Mouse (Mus musculus) thymus, adult 18-20 months (tissue): ENCODE measurements around the gene Cask.
"Not testable (repeated sequence)": the region's sequence is repeated elsewhere in the genome, so short reads cannot be mapped to it uniquely, and the experiment has no call there.

ENCODE experiments used
- DNase-seq, 2 experiments: peaks; one replicate each; pipeline ENCODE4 v3.0.0; 2022; ENCODE audit warnings: mixed read lengths in 2 of 2

Gene Cask

DNA sequence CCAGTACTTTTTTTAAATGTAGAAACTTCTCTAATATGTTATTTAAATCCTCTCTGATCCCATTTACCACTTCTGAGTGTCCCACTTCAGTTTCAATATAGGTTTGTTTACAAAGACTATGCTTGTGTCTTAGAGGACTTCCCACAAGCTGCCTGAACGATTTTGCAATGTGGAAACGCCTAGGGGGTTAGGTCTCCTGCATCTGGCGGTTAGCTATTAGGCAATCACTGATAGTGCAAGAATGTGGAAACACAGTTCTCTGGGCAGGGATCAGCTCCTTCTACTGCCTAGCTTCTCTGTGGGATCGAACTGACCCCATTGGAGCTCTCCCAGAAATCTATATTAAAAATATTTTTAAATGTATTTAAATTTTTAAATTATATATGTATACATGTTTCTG is at the start of gene Cask:
Gene Cask, minus strand, starts transcription at position 83 of the 400 bp plus-strand sequence.
- no peak for DNase-seq

DNA sequence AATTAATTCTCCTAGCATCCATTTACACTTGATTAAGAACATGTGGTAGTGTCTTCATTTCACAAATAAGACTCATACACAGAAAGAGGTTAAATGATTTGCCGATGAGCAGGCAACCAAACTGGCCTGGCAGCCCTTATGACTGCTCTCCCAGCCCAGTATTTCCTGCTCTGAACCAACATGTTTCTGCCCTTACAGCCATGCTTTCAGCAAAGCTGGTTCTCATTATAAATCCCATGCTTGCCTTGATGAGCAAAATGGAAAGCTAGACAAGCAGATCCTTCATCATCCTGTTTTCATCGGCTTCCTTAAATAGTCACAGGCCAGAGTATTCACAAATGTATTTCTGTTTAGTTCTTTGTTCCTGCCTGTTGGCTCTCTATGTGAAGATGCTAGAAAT is 38.8 kb upstream of the Cask start:
- no peak for DNase-seq

DNA sequence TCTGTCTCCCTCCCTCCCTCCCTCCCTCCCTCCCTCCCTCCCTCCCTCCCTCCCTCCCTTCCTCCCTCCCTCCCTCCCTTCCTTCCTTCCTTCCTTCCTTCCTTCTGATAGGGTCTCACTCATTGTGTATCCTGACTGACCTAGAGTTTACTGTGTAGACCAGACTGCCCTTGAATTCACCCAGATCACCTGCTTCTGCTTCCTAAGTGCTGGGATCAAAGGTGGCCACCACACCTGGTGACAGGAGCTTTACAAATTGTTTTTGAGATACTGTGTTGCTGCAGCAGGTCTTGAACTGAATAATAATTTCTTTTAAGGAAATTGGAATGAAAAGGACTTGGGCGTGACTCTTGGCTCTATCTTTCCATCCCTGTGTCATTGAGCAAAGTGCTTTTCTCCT is 33.2 kb upstream of the Cask start:
- no peak for DNase-seq

DNA sequence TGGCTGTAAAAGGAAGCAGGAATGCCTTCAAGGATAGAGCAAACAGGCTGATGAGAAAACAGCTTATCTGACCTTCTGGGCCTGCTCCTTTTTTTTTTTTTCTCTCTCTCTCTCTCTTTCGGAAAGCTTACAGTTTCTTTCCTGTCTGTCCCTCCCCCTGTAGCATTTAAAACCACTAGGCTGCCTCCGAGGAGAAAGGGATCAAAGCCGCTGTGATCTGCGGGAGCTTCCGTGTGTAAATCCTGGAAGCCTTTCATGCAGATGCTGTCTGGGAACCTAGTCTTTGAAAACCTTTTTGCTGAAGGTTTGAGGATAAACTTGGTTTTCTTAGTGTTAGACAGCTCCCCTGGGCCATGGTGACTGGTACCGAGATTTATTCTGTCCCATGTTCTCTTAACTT is 30.8 kb upstream of the Cask start:
- no peak for DNase-seq

DNA sequence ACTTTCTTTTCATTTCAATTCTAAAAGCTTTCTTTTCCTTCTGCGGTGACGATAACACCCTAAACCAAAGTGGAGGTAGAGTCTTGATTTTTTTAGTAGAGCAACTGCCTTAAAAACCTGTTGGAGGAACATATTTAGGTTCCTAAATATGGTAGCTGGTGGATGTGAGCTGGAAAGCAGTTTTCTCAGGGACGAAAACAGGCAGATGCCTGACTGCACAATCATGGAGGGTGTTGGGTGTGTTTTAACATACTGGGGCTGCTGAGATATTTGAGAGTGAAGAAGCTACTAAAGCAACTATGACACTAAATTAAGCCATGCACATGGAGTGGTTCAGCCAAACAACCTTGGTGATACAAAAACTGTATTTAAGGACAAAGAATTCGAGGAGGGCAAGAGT is 9.0 kb upstream of the Cask start:
- DNase-seq = no peak

DNA sequence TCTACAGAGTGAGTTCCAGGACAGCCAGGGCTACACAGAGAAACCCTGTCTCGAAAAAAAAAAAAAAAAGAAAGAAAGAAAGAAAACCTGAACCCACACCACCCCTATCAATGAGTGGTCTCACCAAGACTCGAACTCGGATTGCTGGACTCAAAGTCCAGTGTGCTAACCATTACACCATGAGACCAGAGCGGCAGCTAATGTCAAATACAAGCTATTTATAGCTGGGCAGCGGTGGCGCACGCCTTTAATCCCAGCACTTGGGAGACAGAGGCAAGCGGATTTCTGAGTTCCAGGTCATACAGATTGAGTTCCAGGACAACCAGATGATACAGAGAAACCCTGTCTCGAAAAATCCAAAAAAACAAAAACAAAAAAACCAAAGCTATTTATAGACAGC is 7.9 kb upstream of the Cask start:
- DNase-seq = no peak

DNA sequence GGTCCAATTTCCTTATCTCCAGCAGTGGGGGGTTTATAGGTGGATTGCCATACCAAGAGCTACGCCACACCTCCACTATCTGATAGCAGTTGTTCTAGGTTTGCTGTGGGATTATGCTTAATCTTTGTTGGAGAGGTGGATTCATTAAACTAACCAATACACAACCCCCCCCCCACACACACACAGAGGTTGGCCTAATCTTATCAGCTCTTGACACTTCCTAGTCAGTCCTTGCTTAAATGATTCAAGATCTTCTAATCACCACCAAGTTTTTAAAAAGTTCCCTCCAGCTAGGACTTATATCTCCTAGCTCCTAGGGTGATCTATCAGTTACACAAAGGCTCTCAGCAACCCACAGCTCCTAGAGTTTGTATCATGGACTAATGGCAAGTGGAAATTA is 2.7 kb downstream of the Cask start:
- no peak for DNase-seq

DNA sequence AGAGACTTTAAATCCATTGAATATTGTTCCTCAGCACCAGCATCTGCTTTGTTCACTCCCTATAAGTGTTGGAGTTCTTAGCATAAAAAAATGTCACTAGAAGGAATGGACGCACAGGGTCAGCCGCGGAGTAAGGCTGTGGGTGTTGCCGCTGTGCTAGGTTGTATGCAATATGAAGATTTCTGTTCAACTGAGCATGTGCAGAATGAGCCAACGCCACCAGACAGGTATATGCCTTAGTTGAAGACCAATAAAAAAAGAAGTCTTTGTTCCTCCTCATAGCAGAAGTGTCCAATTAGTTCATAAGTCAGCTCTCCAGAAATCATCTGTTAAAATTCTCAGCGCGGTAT is 3.7 kb downstream of the Cask start:
- no peak for DNase-seq

DNA sequence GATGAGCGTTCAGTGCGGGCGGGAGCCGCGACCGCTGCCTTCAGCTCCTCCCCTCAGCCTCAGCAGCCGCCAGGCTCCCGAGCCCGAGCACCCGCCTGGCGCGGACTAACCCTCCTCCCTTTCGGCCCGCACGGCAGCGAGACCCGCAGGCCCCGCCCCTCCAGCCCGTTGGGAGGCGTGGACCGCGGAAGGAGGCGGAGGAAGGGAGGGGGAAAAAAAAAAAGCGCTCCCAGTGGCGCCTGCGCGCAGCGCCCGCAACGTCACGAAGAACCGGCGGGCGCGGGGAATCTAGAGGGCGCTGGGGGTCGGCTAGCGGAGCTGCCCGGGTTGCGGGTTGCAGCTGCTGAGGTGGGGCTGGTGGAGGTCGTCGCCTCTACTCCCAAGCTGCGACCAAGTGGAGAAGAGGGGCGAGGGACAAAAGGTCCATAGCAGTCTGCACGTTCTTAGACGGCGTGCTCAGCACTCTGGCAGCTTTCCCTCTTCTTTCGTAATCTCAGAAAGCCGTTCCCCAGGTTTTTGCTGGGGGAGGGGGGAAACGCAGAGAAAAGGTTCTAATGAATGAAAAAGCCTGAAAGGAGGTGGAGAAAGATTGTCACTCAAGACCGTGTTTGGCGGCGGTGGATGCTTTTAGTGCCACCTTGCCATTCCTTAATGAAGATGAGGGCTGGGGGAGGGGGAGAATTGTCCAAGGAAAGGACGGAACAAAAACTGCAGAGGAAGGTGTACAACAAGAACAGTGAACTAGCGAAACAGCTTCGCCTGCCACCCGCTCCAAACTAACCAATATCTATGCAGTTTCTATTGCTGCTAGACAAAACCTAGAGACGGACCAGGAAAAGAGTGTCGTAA is 4.3 kb downstream of the Cask start:
- peak; percentile 75 to 81 for DNase-seq

DNA sequence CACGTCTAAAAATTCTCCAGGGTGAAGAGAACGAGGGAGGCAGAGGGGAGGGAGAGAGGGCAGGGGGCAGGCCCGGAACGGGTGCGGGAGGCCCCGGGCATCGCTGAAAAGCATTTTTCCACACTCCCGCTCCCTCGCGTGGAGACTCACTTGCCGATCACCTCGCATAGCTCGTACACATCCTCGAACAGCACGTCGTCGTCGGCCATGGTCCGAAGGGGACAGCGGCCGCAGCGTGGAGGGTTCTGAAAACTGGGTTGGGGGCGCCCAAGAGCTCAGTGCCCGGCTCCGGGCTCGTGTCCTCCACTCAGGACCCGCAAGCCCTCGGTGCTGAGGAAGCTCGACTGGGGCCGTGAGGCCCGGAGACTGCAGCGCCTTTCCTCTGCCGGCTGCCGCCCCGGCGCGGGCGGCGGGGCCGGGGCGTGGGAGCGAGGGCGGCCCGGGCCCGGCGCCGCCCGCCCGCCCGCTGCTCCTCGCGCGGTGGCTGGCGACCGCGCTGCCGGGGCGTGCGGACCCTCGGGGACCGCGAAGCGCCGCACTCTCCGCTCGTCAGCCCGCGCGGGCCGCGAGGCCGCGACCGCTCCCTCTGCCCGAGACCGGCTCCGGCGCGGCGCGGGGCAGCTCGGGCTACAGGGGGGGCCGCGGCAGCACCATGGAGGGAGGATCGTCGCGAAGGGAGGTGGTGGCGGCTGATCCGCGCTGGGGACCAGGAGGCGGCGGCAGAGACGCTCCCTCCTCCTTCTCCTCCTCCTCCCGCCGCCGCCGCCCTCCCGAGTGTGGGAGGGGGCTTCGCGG is 5.1 kb downstream of the Cask start:
- DNase-seq = peak; percentile 9 to 22

DNA sequence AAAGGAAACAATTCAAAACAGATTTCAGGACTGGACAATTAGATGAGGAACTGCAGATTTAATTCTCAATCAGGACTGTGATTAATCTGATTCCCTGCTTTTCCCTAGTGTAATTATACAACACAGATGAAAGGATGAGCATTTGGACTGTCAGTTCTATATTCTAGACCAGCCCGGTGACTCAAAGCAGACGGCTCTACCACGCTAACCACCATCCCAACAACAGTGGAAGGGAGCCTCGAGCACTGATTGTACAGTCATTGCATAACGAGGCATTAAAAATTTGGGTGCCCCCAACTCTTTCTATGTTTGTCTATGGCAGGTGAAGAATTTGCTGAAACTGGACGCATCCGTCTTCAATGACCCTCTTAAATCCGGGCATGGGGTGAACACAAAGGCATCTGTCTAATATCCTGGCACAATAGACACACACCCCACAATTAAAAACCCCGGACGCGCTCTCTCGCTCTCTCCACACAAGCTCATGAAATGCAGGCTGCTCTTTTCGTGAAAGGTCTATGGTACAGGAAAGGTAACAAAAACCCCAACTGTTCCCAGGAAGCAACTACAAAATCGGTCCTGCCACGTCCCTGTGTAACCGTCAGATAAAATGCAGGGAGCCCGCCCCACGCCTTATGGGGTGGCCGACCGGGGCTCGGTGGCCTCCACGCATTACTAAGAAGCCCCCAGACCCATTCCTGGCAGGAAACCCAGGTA is 5.9 kb downstream of the Cask start:
- peak; percentile 5 to 9 for DNase-seq

DNA sequence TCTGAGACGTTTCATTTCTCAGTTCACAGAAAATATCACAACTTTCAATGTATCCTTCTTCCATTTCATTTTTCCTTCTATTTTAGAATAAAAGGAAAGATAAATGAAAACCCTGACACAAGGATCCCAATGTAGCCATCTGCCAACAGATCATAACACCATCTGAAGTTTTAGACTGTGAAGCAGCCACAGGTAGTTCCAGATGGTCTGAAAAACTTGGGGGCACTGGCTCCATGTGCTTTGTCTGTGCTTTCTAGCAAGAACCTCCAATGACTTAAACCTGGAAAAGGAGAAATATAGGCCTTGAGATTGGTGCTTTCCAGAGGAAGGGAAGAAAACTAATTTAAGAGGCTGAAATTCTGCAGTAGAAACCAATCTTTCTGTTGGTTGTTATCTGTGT is 28.4 kb downstream of the Cask start:
- no peak for DNase-seq

DNA sequence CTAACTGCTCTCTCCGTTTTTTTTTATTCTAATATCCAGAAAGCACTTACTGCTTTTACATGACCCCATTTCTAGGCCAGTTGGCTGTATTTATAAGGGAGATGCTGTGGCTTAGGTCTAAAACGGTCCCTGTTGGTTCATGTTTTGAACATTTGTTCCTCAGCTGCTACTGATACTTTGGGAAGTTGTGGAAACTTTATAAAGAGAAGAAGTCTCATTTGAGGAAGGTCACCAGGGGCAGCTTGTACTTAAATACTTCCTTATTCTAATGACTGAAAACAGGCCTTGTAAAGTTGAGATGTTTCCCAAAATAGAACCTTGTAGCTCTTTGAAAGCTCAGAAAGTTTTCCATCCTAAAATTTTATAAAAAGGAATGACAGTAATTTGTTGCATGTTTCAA is 52.4 kb downstream of the Cask start:
- DNase-seq = no peak

DNA sequence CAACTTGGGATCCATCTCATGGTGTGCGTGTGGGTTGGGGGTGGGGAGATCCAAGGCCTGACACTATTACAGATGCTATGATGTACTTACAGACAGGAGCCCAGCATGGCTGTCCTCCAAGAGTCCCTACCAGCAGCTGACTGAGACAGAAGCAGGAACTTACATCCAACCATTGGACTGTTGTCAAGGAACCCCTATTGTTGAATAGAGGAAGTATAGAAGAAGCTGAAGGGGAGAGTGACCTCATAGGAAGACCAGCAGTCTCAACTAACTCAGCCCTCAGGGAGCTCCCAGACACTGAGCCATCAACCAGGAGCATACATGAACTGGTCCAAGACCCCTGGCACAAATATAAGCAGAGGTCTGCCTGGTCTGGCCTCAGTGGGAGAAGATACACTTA is 85.5 kb downstream of the Cask start:
- no peak for DNase-seq

DNA sequence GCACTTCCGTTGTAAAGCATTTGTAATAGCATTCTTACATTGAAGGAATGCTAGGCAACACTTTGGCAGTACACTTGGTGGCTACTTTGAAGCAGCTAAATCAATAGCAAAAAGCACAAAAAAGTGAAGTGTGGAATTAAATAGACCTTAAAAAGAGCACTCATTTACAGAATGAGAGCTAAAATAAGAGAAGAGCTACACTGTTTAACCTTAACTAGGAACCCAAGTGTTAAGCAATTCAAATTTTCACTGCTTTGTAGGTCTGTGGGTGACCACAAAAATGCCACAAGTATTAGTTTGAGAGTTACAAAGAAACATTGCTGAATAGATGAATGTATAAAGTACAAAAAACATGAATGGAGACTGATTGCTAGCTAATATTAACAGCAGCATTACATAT is 86.1 kb downstream of the Cask start:
- DNase-seq = no peak

DNA sequence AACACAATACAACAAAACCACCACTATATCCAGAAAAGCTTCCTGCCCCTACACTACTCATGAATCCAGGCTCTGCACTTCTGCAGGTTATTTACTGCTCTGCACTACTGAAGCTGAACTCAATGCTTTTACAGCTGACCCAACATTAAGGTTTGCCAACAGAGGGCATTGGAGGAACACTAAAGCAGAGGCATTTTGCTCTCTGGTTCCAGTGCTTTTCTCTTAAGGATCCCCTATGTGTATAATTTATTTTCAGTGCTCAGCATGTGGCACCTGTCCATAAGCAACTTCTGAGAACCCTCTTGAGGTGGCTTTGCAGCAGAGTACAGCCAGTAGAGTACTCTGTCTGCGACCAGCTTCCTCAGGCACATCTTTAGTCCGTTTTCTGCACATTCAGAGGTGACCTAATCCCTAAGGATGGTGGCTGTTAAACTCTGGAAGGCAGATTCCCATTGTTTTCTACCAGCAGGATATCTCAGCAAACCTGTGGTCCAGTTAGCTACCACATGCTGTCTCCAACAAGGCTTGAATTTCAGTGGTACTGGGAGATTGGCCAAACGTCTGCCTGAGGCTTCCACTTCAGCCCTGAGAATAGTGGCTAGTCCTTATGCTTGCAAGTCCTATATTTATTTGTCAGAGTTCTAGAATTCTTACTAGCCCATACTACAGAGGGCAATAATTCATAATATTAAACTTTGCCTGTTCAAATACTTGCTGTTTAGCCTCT is 93.7 kb downstream of the Cask start:
- DNase-seq = no peak

DNA sequence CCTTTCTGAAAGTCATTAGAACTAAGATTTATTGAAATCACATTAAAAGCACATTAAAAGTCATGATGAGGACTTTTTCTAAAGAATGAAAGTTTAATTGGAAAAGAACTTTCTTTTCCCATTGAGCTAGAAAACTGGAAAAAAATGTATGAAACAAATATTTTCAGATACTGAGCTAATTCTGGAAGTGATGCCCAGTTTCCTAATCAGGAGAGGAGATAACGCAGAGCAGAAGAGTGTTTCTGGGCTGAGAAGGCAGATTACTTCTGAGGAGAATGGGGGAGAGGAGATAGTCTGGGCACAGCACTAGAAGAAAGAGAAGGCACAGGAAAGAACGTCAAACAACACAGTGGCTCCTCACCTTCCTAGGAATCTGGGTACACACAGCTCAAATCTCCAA is 110.1 kb downstream of the Cask start:
- DNase-seq = no peak

DNA sequence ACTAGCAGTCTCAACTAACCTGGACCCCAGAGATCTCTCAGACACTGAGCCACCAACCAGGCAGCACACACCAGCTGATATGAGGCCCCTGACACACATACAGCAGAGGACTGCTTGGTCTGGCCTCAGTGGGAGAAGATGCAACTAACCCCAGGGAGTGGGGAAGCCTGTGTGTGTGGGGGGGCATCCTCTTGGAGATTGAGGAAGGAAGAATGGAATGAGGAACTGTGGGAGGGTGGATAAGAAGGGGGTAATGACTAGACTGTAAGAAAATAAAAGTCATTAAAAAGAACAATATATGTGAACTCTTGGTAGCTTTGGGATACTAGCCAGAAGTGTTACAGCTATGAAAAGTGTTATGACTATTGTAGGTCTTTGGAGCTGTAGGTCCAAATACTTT is 120.4 kb downstream of the Cask start:
- DNase-seq = not testable (repeated sequence)

DNA sequence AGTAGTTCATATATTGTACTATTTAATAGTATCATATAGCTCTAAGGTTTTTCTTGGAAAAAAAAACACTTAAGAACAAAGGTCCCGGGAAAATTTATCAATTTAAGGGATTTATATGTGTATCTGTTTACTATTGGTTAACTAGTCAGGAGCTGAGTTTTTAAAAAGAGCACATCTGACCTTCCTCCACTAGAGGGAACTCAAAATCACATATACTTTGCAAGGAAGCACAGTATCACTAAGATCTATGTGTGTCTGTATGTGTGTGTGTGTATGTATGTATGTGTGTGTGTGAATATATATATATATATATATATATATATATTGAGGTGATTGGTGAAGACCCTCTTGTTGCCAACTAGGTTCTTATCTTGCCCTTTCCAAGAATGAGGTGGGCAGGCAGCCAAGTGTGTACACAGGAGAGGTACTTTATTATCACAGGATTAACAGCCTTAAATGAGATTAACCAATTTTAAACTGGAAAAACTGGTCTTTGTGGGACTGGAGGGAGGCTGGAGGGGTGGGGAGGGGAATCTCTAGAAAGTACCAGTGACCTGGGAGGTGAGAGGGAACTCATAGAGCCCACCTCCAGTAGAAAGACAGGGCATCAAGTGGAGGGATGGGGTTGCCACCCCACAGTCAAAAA is 121.2 kb downstream of the Cask start:
- no peak for DNase-seq

DNA sequence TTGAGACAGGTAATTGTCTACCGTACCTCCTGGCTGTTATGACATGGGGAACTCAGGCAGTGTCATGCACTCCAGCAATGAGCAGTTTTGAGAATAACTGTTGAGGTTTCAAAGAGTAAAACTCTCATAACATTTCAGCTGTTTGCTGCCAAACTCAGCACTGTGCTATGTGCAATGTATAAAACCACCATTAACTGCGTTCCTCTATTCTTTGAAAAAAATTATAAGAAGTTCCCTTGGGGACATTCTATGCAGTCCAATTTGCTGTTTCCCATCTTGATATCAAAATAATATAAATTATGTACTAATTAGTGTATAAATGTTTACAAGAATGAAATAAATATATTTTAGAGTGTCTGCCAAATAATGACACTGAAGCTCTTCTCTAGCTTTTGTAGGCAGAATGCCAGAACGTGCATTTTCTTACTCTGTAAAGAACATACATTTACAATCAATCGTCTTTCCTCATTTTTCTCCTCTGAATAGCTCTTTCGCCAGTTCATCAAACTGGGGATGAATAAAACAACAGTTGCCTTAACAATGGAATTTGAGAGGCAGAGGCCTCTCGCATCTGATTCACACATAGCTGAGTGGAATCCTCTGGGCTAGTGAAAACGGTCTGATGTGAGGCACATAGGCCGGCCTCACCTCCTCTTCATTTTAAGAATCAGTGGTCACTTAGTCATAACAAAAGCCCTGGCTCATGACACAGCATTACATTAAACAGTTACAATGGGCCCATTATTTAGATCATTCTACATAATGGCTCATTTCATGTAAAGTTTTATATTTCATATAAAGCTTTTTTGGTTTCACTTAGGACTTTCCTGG is 125.4 kb downstream of the Cask start:
- DNase-seq = no peak

DNA sequence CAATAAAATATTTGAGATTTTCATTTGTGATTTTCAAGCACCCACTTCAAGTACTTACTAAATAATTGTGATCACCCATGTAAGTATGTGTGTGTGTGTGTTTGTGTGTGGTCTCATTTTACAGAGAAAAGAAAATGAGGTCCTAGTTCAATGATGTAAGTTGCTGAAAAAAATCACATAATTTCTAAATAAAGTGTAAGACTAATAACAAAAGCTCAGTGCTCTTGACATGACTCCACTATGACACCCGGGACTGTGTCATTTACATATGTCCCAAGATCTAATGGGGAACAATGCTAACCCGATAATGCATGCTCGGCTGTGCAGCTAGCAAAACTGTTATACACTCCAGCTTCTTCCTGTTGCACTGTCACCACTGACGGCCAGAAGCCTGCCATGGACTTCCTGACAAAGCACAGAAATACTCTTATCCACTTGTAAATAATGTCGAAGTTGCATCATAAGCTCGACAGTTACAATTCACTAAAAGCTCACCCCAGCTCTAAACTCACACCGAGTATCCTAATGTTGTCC is 130.8 kb downstream of the Cask start:
- no peak for DNase-seq
